Mouse (Mus musculus) bone marrow macrophage, adult 2 months (primary cell): ENCODE measurements around the gene Try4.

Experiments used
- CTCF ChIP-seq: IDR thresholded peaks from 2 replicates; pipeline ENCODE4 v1.5.1; 2012; ENCODE audit warnings: low read depth, mild to moderate bottlenecking, low read length, moderate library complexity
- POLR2A ChIP-seq: IDR thresholded peaks from 2 replicates; pipeline ENCODE4 v1.6.1; 2012; ENCODE audit warnings: mild to moderate bottlenecking, low read depth, low read length, borderline replicate concordance

DNA sequence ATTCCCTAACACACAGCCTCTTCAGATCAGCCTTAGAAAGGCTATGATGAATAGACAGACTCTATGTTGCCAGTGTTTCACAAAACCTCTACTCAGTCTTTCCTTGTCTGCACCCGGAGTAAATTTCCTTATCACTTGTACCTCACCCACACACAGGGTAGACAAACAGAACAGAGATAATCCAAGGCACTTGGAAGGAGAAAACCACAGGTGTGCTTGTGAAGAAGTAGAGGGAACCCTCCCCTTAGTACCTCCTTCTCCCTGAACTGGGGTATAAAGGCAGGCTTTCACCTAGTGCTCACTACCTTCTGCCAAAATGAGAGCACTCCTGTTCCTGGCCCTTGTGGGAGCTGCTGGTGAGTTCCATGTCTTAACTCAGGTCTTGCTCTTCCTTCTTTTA is at the start of gene Try4:
- TF ChIP-seq CTCF (no peak), POLR2A (no peak)
